Mouse (Mus musculus): ENCODE data around the gene Nek6. TPM values are rescaled to one million over a fixed set of nuclear protein-coding genes. Genes with fewer than 3 reads are reported as not detected.

Gene Nek6
- polyA plus RNA-seq, 1 experiment from 2014 or later, result 111 TPM

- no peaks in the 10 kb centered on the region for H3K27me3 ChIP-seq (ENCODE audit: control insufficient read depth, insufficient read depth, low read length)
- H3K4me1 ChIP-seq (ENCODE audit: control insufficient read depth, insufficient read depth, low read length), result peaks cover 63% of the 10 kb centered on the region
- H3K27ac ChIP-seq (ENCODE audit: low read length), result peak overlapping the region; percentile 65
- peak overlapping the region; percentile 28; the same call in 1 of the 2 replicates for H3K4me2 ChIP-seq (ENCODE audit: low read depth, low read length)
- no peaks in the 10 kb centered on the region for H3K9me3 ChIP-seq (replicated peaks; ENCODE audit: control insufficient read depth, low read length)
- peak; percentile 81 for ATAC-seq (ENCODE audit: insufficient read depth, low FRiP score)
- 12% methylated on average over 6 of the region's 6 CpGs for WGBS
- no peaks in the 10 kb centered on the region for H3K36me3 ChIP-seq (ENCODE audit: control insufficient read depth, insufficient read depth, low read length)
- no peak overlapping the region for H3K4me3 ChIP-seq (replicated peaks; ENCODE audit: low read length)
- 0 out of 2 replicates have a peak overlapping the region, but pooled peaks have one; percentile 14 for H3K9ac ChIP-seq (ENCODE audit: low read length)
Measured at GRCm38 (mm10) chr2:38530955-38531381, 19.5 kb downstream of the Nek6 start.

- H3K27me3 ChIP-seq (ENCODE audit: control insufficient read depth, insufficient read depth, low read length), result no peaks in the 10 kb centered on the region
- 0 out of 2 replicates have a peak overlapping the region, but pooled peaks have one; percentile 28 for H3K9ac ChIP-seq (ENCODE audit: low read length)
- no peaks in the 10 kb centered on the region for H3K36me3 ChIP-seq (ENCODE audit: control insufficient read depth, insufficient read depth, low read length)
- ATAC-seq (ENCODE audit: insufficient read depth, low FRiP score), result peak; percentile 30; the same call in 1 of the 2 replicates
- H3K4me3 ChIP-seq (replicated peaks; ENCODE audit: low read length), result no peak overlapping the region
- H3K27ac ChIP-seq (ENCODE audit: low read length), result peak overlapping the region; percentile 25
- WGBS, result 30% methylated on average over 6 of the region's 6 CpGs
- H3K4me2 ChIP-seq (ENCODE audit: low read depth, low read length), result no peak overlapping the region
- H3K4me1 ChIP-seq (ENCODE audit: control insufficient read depth, insufficient read depth, low read length), result peaks cover 77% of the 10 kb centered on the region
- no peaks in the 10 kb centered on the region for H3K9me3 ChIP-seq (replicated peaks; ENCODE audit: control insufficient read depth, low read length)
Measured at GRCm38 (mm10) chr2:38533322-38533721, 21.9 kb downstream of the Nek6 start.

GRCm38 (mm10) chr2:38533767-38534166 lies 22.3 kb downstream of the Nek6 start:
- 53% methylated on average over 6 of the region's 6 CpGs for WGBS
- H3K4me3 ChIP-seq (replicated peaks; ENCODE audit: low read length), result no peak overlapping the region
- peak overlapping the region; percentile 25 for H3K27ac ChIP-seq (ENCODE audit: low read length)
- no peaks in the 10 kb centered on the region for H3K9me3 ChIP-seq (replicated peaks; ENCODE audit: control insufficient read depth, low read length)
- no peak for ATAC-seq (ENCODE audit: insufficient read depth, low FRiP score)
- H3K9ac ChIP-seq (ENCODE audit: low read length), result 0 out of 2 replicates have a peak overlapping the region, but pooled peaks have one; percentile 28
- H3K27me3 ChIP-seq (ENCODE audit: control insufficient read depth, insufficient read depth, low read length), result no peaks in the 10 kb centered on the region
- no peak overlapping the region for H3K4me2 ChIP-seq (ENCODE audit: low read depth, low read length)
- no peaks in the 10 kb centered on the region for H3K36me3 ChIP-seq (ENCODE audit: control insufficient read depth, insufficient read depth, low read length)
- peaks cover 74% of the 10 kb centered on the region for H3K4me1 ChIP-seq (ENCODE audit: control insufficient read depth, insufficient read depth, low read length)

- no peak overlapping the region for H3K4me2 ChIP-seq (ENCODE audit: low read depth, low read length)
- 83% methylated on average over 5 of the region's 5 CpGs for WGBS
- peak overlapping the region; percentile 25; the same call in 1 of the 2 replicates for H3K27ac ChIP-seq (ENCODE audit: low read length)
- no peaks in the 10 kb centered on the region for H3K36me3 ChIP-seq (ENCODE audit: control insufficient read depth, insufficient read depth, low read length)
- H3K9ac ChIP-seq (ENCODE audit: low read length), result no peak overlapping the region
- H3K4me3 ChIP-seq (replicated peaks; ENCODE audit: low read length), result no peak overlapping the region
- H3K27me3 ChIP-seq (ENCODE audit: control insufficient read depth, insufficient read depth, low read length), result no peaks in the 10 kb centered on the region
- H3K4me1 ChIP-seq (ENCODE audit: control insufficient read depth, insufficient read depth, low read length), result peaks cover 68% of the 10 kb centered on the region
- ATAC-seq (ENCODE audit: insufficient read depth, low FRiP score), result no peak
- no peaks in the 10 kb centered on the region for H3K9me3 ChIP-seq (replicated peaks; ENCODE audit: control insufficient read depth, low read length)
Measured at GRCm38 (mm10) chr2:38534241-38534940, 22.9 kb downstream of the Nek6 start.

- Histone ChIP-seq H3K27ac (ENCODE audit: low read length) (no peak overlapping the region), H3K4me3 (replicated peaks; ENCODE audit: low read length) (no peak overlapping the region), H3K9ac (ENCODE audit: low read length) (no peak overlapping the region), H3K4me1 (ENCODE audit: control insufficient read depth, insufficient read depth, low read length) (peaks cover 64% of the 10 kb centered on the region), H3K4me2 (ENCODE audit: low read depth, low read length) (no peak overlapping the region), H3K9me3 (replicated peaks; ENCODE audit: control insufficient read depth, low read length) (no peaks in the 10 kb centered on the region), H3K27me3 (ENCODE audit: control insufficient read depth, insufficient read depth, low read length) (no peaks in the 10 kb centered on the region), H3K36me3 (ENCODE audit: control insufficient read depth, insufficient read depth, low read length) (no peaks in the 10 kb centered on the region)
- 68% methylated on average over 8 of the region's 8 CpGs for WGBS
- no peak for ATAC-seq (ENCODE audit: insufficient read depth, low FRiP score)
Measured at GRCm38 (mm10) chr2:38535051-38535450, 23.6 kb downstream of the Nek6 start.

GRCm38 (mm10) chr2:38535521-38536220 lies 24.2 kb downstream of the Nek6 start:
- peak overlapping the region; percentile 5 for H3K27ac ChIP-seq (ENCODE audit: low read length)
- H3K27me3 ChIP-seq (ENCODE audit: control insufficient read depth, insufficient read depth, low read length), result no peaks in the 10 kb centered on the region
- H3K4me3 ChIP-seq (replicated peaks; ENCODE audit: low read length), result no peak overlapping the region
- H3K9ac ChIP-seq (ENCODE audit: low read length), result no peak overlapping the region
- H3K9me3 ChIP-seq (replicated peaks; ENCODE audit: control insufficient read depth, low read length), result no peaks in the 10 kb centered on the region
- no peaks in the 10 kb centered on the region for H3K36me3 ChIP-seq (ENCODE audit: control insufficient read depth, insufficient read depth, low read length)
- peaks cover 58% of the 10 kb centered on the region for H3K4me1 ChIP-seq (ENCODE audit: control insufficient read depth, insufficient read depth, low read length)
- 49% methylated on average over 14 of the region's 14 CpGs for WGBS
- no peak for ATAC-seq (ENCODE audit: insufficient read depth, low FRiP score)
- H3K4me2 ChIP-seq (ENCODE audit: low read depth, low read length), result no peak overlapping the region

- no peaks in the 10 kb centered on the region for H3K36me3 ChIP-seq (ENCODE audit: control insufficient read depth, insufficient read depth, low read length)
- H3K27me3 ChIP-seq (ENCODE audit: control insufficient read depth, insufficient read depth, low read length), result no peaks in the 10 kb centered on the region
- H3K9ac ChIP-seq (ENCODE audit: low read length), result no peak overlapping the region
- H3K9me3 ChIP-seq (replicated peaks; ENCODE audit: control insufficient read depth, low read length), result no peaks in the 10 kb centered on the region
- no peak overlapping the region; the same call in 1 of the 2 replicates for H3K27ac ChIP-seq (ENCODE audit: low read length)
- ATAC-seq (ENCODE audit: insufficient read depth, low FRiP score), result 0 out of 2 replicates have a peak, but pooled peaks have one; percentile 42
- WGBS, result 52% methylated on average over 8 of the region's 8 CpGs
- peaks cover 51% of the 10 kb centered on the region for H3K4me1 ChIP-seq (ENCODE audit: control insufficient read depth, insufficient read depth, low read length)
- no peak overlapping the region for H3K4me2 ChIP-seq (ENCODE audit: low read depth, low read length)
- no peak overlapping the region for H3K4me3 ChIP-seq (replicated peaks; ENCODE audit: low read length)
Measured at GRCm38 (mm10) chr2:38536331-38536731, 24.9 kb downstream of the Nek6 start.

- 90% methylated on average over 9 of the region's 9 CpGs for WGBS
- Histone ChIP-seq H3K9me3 (replicated peaks; ENCODE audit: control insufficient read depth, low read length) (no peaks in the 10 kb centered on the region), H3K36me3 (ENCODE audit: control insufficient read depth, insufficient read depth, low read length) (no peaks in the 10 kb centered on the region), H3K4me3 (replicated peaks; ENCODE audit: low read length) (no peak overlapping the region), H3K27ac (ENCODE audit: low read length) (no peak overlapping the region), H3K4me1 (ENCODE audit: control insufficient read depth, insufficient read depth, low read length) (peaks cover 50% of the 10 kb centered on the region), H3K9ac (ENCODE audit: low read length) (no peak overlapping the region), H3K27me3 (ENCODE audit: control insufficient read depth, insufficient read depth, low read length) (no peaks in the 10 kb centered on the region), H3K4me2 (ENCODE audit: low read depth, low read length) (no peak overlapping the region)
- ATAC-seq (ENCODE audit: insufficient read depth, low FRiP score), result no peak
Measured at GRCm38 (mm10) chr2:38539677-38540076, 28.2 kb downstream of the Nek6 start.

GRCm38 (mm10) chr2:38540666-38541065 lies 29.2 kb downstream of the Nek6 start:
- H3K4me3 ChIP-seq (replicated peaks; ENCODE audit: low read length), result no peak overlapping the region
- no peak overlapping the region for H3K27ac ChIP-seq (ENCODE audit: low read length)
- H3K36me3 ChIP-seq (ENCODE audit: control insufficient read depth, insufficient read depth, low read length), result no peaks in the 10 kb centered on the region
- H3K27me3 ChIP-seq (ENCODE audit: control insufficient read depth, insufficient read depth, low read length), result no peaks in the 10 kb centered on the region
- H3K4me2 ChIP-seq (ENCODE audit: low read depth, low read length), result no peak overlapping the region
- no peak overlapping the region for H3K9ac ChIP-seq (ENCODE audit: low read length)
- WGBS, result 85% methylated on average over 6 of the region's 6 CpGs
- no peak for ATAC-seq (ENCODE audit: insufficient read depth, low FRiP score)
- H3K4me1 ChIP-seq (ENCODE audit: control insufficient read depth, insufficient read depth, low read length), result peaks cover 46% of the 10 kb centered on the region
- no peaks in the 10 kb centered on the region for H3K9me3 ChIP-seq (replicated peaks; ENCODE audit: control insufficient read depth, low read length)

Data from stomach, embryonic 16.5 days (tissue).